Mouse (Mus musculus) ES-E14 (cell line): Measurements from ENCODE around the gene Pappa2.

ENCODE experiments used
- CHD2 ChIP-seq: IDR thresholded peaks from 2 replicates; pipeline ENCODE4 v1.6.1; 2014; ENCODE audit warnings: mild to moderate bottlenecking, low read depth, low read length, inconsistent platforms
- HCFC1 ChIP-seq: IDR thresholded peaks from 2 replicates; pipeline ENCODE4 v1.6.1; 2012; ENCODE audit warnings: low read length, inconsistent platforms, borderline replicate concordance; ENCODE audit not compliant: insufficient read depth
- MAFK ChIP-seq: IDR thresholded peaks from 2 replicates; pipeline ENCODE4 v1.6.1; 2014; ENCODE audit warnings: mild to moderate bottlenecking, low read depth, low read length, inconsistent platforms; ENCODE audit not compliant: insufficient read depth
- ZC3H11A ChIP-seq: IDR thresholded peaks from 2 replicates; pipeline ENCODE4 v1.6.1; 2012; ENCODE audit warnings: low read depth, mild to moderate bottlenecking, inconsistent platforms, low read length, borderline replicate concordance

- TF ChIP-seq MAFK = no peak
- TF ChIP-seq HCFC1 = no peak
- no peak for TF ChIP-seq ZC3H11A
- TF ChIP-seq CHD2 = no peak
Measured at GRCm38 (mm10) chr1:158897339-158897738, 83.0 kb downstream of the Pappa2 start.
